Mouse (Mus musculus): ENCODE measurements around the gene Capn1. TPM values are rescaled to one million over a fixed set of nuclear protein-coding genes. Genes with fewer than 3 reads are reported as not detected.

The Capn1 gene
- polyA plus RNA-seq, 1 experiment from 2014 or later = 4.5 TPM

- H3K4me2 ChIP-seq (replicated peaks) = no peak overlapping the region
- H3K4me3 ChIP-seq = no peak overlapping the region
- WGBS = 58% methylated on average over 11 of the region's 11 CpGs
- ATAC-seq (ENCODE audit: low FRiP score, low read depth) = no peak
- H3K36me3 ChIP-seq = no peaks in the 10 kb centered on the region
- no peaks in the 10 kb centered on the region for H3K9me3 ChIP-seq
- no peak overlapping the region for H3K27ac ChIP-seq (replicated peaks)
- no peak overlapping the region for H3K9ac ChIP-seq (replicated peaks)
- H3K4me1 ChIP-seq = no peaks in the 10 kb centered on the region
- H3K27me3 ChIP-seq = no peaks in the 10 kb centered on the region
These were observed 10.2 kb downstream of the Capn1 start for GRCm38 (mm10) chr19:6005541-6005940.

GRCm38 (mm10) chr19:5999969-6000368, 15.7 kb downstream of the Capn1 start:
- no peak for ATAC-seq (ENCODE audit: low FRiP score, low read depth)
- Histone ChIP-seq H3K27me3 (no peaks in the 10 kb centered on the region), H3K4me3 (no peak overlapping the region), H3K36me3 (no peaks in the 10 kb centered on the region), H3K9ac (replicated peaks) (no peak overlapping the region), H3K27ac (replicated peaks) (no peak overlapping the region), H3K4me1 (no peaks in the 10 kb centered on the region), H3K9me3 (no peaks in the 10 kb centered on the region), H3K4me2 (replicated peaks) (no peak overlapping the region)
- WGBS = 77% methylated on average over 5 of the region's 5 CpGs

- Histone ChIP-seq H3K4me1 (no peaks in the 10 kb centered on the region), H3K36me3 (no peaks in the 10 kb centered on the region), H3K27ac (replicated peaks) (no peak overlapping the region), H3K27me3 (no peaks in the 10 kb centered on the region), H3K4me3 (no peak overlapping the region), H3K9ac (replicated peaks) (no peak overlapping the region), H3K9me3 (no peaks in the 10 kb centered on the region), H3K4me2 (replicated peaks) (no peak overlapping the region)
- WGBS = 81% methylated on average over 3 of the region's 3 CpGs
- ATAC-seq (ENCODE audit: low FRiP score, low read depth) = no peak
These were observed 17.5 kb downstream of the Capn1 start for GRCm38 (mm10) chr19:5998180-5998579.

GRCm38 (mm10) chr19:5994711-5995110, 21.0 kb downstream of the Capn1 start:
- no peak overlapping the region for H3K4me3 ChIP-seq
- no peaks in the 10 kb centered on the region for H3K9me3 ChIP-seq
- no peaks in the 10 kb centered on the region for H3K27me3 ChIP-seq
- no peak overlapping the region for H3K9ac ChIP-seq (replicated peaks)
- no peaks in the 10 kb centered on the region for H3K36me3 ChIP-seq
- no peak for ATAC-seq (ENCODE audit: low FRiP score, low read depth)
- H3K4me1 ChIP-seq = no peaks in the 10 kb centered on the region
- WGBS = 86% methylated on average over 14 of the region's 14 CpGs
- H3K27ac ChIP-seq (replicated peaks) = no peak overlapping the region
- no peak overlapping the region for H3K4me2 ChIP-seq (replicated peaks)

- 82% methylated on average over 7 of the region's 7 CpGs for WGBS
- Histone ChIP-seq H3K36me3 (no peaks in the 10 kb centered on the region), H3K9me3 (no peaks in the 10 kb centered on the region), H3K9ac (replicated peaks) (no peak overlapping the region), H3K4me3 (no peak overlapping the region), H3K27me3 (no peaks in the 10 kb centered on the region), H3K27ac (replicated peaks) (no peak overlapping the region), H3K4me1 (peaks cover 12% of the 10 kb centered on the region), H3K4me2 (replicated peaks) (no peak overlapping the region)
- no peak for ATAC-seq (ENCODE audit: low FRiP score, low read depth)
These were observed 23.7 kb downstream of the Capn1 start for GRCm38 (mm10) chr19:5992012-5992411.

- H3K27me3 ChIP-seq = no peaks in the 10 kb centered on the region
- no peak for ATAC-seq (ENCODE audit: low FRiP score, low read depth)
- no peak overlapping the region for H3K27ac ChIP-seq (replicated peaks)
- no peak overlapping the region for H3K4me3 ChIP-seq
- 86% methylated on average over 7 of the region's 7 CpGs for WGBS
- H3K9me3 ChIP-seq = no peaks in the 10 kb centered on the region
- H3K4me1 ChIP-seq = peaks cover 12% of the 10 kb centered on the region
- no peak overlapping the region for H3K4me2 ChIP-seq (replicated peaks)
- H3K36me3 ChIP-seq = no peaks in the 10 kb centered on the region
- H3K9ac ChIP-seq (replicated peaks) = no peak overlapping the region
These were observed 24.2 kb downstream of the Capn1 start for GRCm38 (mm10) chr19:5991467-5991866.

- H3K27me3 ChIP-seq = no peaks in the 10 kb centered on the region
- no peak overlapping the region for H3K4me2 ChIP-seq (replicated peaks)
- peaks cover 12% of the 10 kb centered on the region for H3K4me1 ChIP-seq
- ATAC-seq (ENCODE audit: low FRiP score, low read depth) = no peak
- no peaks in the 10 kb centered on the region for H3K36me3 ChIP-seq
- no peak overlapping the region for H3K27ac ChIP-seq (replicated peaks)
- H3K4me3 ChIP-seq = no peak overlapping the region
- no peaks in the 10 kb centered on the region for H3K9me3 ChIP-seq
- no peak overlapping the region for H3K9ac ChIP-seq (replicated peaks)
- WGBS = 47% methylated on average over 1 of the region's 1 CpGs
These were observed 24.8 kb downstream of the Capn1 start for GRCm38 (mm10) chr19:5990921-5991320.

- no peak for ATAC-seq (ENCODE audit: low FRiP score, low read depth)
- Histone ChIP-seq H3K27ac (replicated peaks) (no peak overlapping the region), H3K27me3 (no peaks in the 10 kb centered on the region), H3K36me3 (no peaks in the 10 kb centered on the region), H3K4me2 (replicated peaks) (no peak overlapping the region), H3K4me1 (peaks cover 12% of the 10 kb centered on the region), H3K9ac (replicated peaks) (no peak overlapping the region), H3K4me3 (no peak overlapping the region), H3K9me3 (no peaks in the 10 kb centered on the region)
- 97% methylated on average over 12 of the region's 12 CpGs for WGBS
These were observed 25.7 kb downstream of the Capn1 start for GRCm38 (mm10) chr19:5990033-5990432.

- Histone ChIP-seq H3K9ac (replicated peaks) (no peak overlapping the region), H3K4me3 (no peak overlapping the region), H3K9me3 (no peaks in the 10 kb centered on the region), H3K4me2 (replicated peaks) (peak overlapping the region; percentile 41; the same call in 1 of the 2 replicates), H3K27me3 (no peaks in the 10 kb centered on the region), H3K4me1 (peaks cover 12% of the 10 kb centered on the region), H3K36me3 (no peaks in the 10 kb centered on the region), H3K27ac (replicated peaks) (0 out of 2 replicates have a peak overlapping the region, but pooled peaks have one; percentile 31)
- WGBS = 71% methylated on average over 6 of the region's 6 CpGs
- no peak for ATAC-seq (ENCODE audit: low FRiP score, low read depth)
These were observed 26.1 kb downstream of the Capn1 start for GRCm38 (mm10) chr19:5989585-5989984.

- no peaks in the 10 kb centered on the region for H3K36me3 ChIP-seq
- H3K9ac ChIP-seq (replicated peaks) = peak overlapping the region; percentile 52
- H3K4me3 ChIP-seq = peak overlapping the region; percentile 17
- ATAC-seq (ENCODE audit: low FRiP score, low read depth) = peak; percentile 68
- no peaks in the 10 kb centered on the region for H3K9me3 ChIP-seq
- peaks cover 12% of the 10 kb centered on the region for H3K4me1 ChIP-seq
- peak overlapping the region; percentile 41 for H3K4me2 ChIP-seq (replicated peaks)
- H3K27ac ChIP-seq (replicated peaks) = peak overlapping the region; percentile 31; the same call in 1 of the 2 replicates
- 5% methylated on average over 13 of the region's 13 CpGs for WGBS
- H3K27me3 ChIP-seq = no peaks in the 10 kb centered on the region
These were observed 26.8 kb downstream of the Capn1 start for GRCm38 (mm10) chr19:5988815-5989452.

- Histone ChIP-seq H3K9ac (replicated peaks) (no peak overlapping the region), H3K4me1 (peaks cover 12% of the 10 kb centered on the region), H3K4me2 (replicated peaks) (no peak overlapping the region), H3K27ac (replicated peaks) (no peak overlapping the region; the same call in 1 of the 2 replicates), H3K4me3 (no peak overlapping the region), H3K9me3 (no peaks in the 10 kb centered on the region), H3K36me3 (no peaks in the 10 kb centered on the region), H3K27me3 (no peaks in the 10 kb centered on the region)
- WGBS = 78% methylated on average over 5 of the region's 5 CpGs
- 0 out of 2 replicates have a peak, but pooled peaks have one; percentile 23 for ATAC-seq (ENCODE audit: low FRiP score, low read depth)
These were observed 27.5 kb downstream of the Capn1 start for GRCm38 (mm10) chr19:5988027-5988814.

GRCm38 (mm10) chr19:5986043-5986442, 29.7 kb downstream of the Capn1 start, which contains the start of gene Slc22a20:
TSS of gene Slc22a20 (minus strand) at chr19:5986143.
- H3K4me3 ChIP-seq = no peak within 1 kb of the TSS
- WGBS = 46% methylated on average over 4 of the region's 4 CpGs
- H3K27ac ChIP-seq (replicated peaks) = no peak within 1 kb of the TSS
- H3K36me3 ChIP-seq = no peaks in the 10 kb centered on the region
- no peaks in the 10 kb centered on the region for H3K27me3 ChIP-seq
- ATAC-seq (ENCODE audit: low FRiP score, low read depth) = no peak
- H3K4me1 ChIP-seq = peaks cover 12% of the 10 kb centered on the region
- no peak within 1 kb of the TSS for H3K4me2 ChIP-seq (replicated peaks)
- no peak within 1 kb of the TSS for H3K9ac ChIP-seq (replicated peaks)
- no peaks in the 10 kb centered on the region for H3K9me3 ChIP-seq
